Mouse (Mus musculus): Measurements from ENCODE around the gene Cep112. TPM values are rescaled to one million over a fixed set of nuclear protein-coding genes. Genes with fewer than 3 reads are reported as not detected.

Cep112 gene
- polyA plus RNA-seq, 1 experiment from 2014 or later: 1.4 TPM

- DNase-seq (ENCODE audit: low spot score): no peak
Observed at GRCm38 (mm10) chr11:108901670-108902069, 476.7 kb downstream of the Cep112 start.

DNA sequence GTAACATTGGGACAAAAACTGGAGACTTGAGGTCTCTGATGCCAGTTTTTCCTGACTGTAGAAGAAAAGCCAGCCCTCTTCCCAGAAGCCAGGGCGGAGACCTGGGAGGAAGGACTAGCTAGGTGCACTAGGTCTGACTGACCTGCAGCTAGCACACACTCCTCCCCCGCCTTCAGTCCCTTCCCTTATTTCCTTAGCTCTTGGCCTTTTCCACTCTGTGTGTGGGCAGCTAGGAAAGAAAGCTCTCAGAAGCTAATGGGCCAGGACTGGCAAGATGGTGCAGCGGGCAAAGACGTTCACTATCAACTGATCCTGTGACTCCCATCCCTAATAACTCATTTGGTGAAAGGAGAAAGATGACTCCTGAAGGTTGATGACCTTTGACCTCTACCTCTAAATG is 477.3 kb downstream of the Cep112 start:
- no peak for DNase-seq (ENCODE audit: low spot score)

GRCm38 (mm10) chr11:108906590-108907254 is 481.7 kb downstream of the Cep112 start:
- DNase-seq (ENCODE audit: low spot score): no peak

GRCm38 (mm10) chr11:108909396-108910195 is 484.6 kb downstream of the Cep112 start:
- no peak for DNase-seq (ENCODE audit: low spot score)

Other genes starting within 250 kb of the Cep112 start
- gene Apoh, start 81.8 kb upstream of the Cep112 start, polyA plus RNA-seq (2015; fragmentation: Nextera tagmentation; extraction: Ambion mirVana): 0.12 and 0.57 TPM in 2 replicates
- gene Prkca, start 81.3 kb upstream of the Cep112 start, polyA plus RNA-seq (2015; fragmentation: Nextera tagmentation; extraction: Ambion mirVana): 11.2 and 11.4 TPM in 2 replicates

Measured in thymus, postnatal 0 days (tissue).